Mouse (Mus musculus): ENCODE results near the gene Dusp1. TPM values are rescaled to one million over a fixed set of nuclear protein-coding genes. Genes with fewer than 3 reads are reported as not detected.

The Dusp1 gene
- total RNA-seq, 2 experiments from 2014 or later, result 20.0 to 175 TPM

DNA sequence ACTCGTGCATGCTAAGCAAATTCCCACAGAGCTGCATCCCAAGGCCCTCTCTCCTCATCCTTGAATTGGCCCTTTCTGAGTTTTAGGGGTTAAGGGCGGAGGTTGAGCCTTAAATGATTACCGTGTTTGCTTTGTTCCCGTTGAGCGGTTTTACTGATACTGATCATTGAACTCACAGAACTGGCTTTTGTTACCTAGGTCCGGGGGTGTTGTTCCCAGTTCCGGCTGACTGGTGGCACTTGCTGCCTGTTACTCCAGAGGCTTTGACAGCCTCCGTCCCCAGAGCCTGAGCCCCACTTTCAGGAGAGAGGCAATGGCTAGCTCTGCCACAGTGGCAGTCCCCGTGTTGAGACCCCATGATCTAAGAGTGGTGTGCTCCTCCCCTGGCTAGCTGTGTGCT lies 2.5 kb upstream of the Dusp1 start:
- no peak for ATAC-seq (replicated peaks; ENCODE audit: low FRiP score, poor library complexity, severe bottlenecking)

DNA sequence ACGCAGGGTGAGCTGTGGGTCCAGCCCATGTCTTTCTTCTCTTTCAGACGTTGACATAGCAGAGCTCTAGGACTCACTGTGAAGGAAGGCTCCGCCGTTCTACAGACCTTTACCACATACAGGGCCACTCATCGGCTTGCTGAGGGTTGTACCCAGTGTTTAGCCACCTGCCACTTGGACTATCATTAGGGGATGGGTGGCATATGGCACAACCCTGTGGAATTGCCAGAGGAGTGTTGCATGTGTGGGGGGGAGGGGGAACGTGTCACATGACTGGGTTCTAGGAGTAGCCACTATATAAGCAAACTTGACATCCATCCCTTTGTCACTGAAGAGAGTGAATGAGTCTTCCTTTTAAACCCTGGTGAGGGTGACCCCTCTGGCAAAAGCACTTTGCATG lies 1.5 kb upstream of the Dusp1 start:
- no peak for ATAC-seq (replicated peaks; ENCODE audit: low FRiP score, poor library complexity, severe bottlenecking)

DNA sequence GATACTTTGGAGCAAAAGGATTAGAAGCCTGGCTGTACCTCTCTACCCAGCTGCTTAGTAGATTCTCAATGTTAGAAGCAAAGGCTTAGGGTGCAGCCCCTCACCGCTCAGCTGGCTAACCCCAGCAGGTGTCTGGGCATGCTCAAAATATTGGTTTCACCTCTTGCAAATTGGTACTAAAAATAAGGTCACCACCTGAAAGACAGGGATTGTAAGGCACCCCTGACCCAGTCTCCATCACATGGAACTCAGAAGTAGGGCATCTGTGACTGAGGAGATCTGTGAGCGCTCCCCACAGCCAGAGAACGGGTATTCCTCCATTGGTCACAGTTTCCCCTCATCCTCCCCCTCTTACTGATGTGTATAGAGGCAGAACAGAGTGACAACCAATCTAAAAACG lies 364 bp upstream of the Dusp1 start:
- no peak for ATAC-seq (replicated peaks; ENCODE audit: low FRiP score, poor library complexity, severe bottlenecking)

DNA sequence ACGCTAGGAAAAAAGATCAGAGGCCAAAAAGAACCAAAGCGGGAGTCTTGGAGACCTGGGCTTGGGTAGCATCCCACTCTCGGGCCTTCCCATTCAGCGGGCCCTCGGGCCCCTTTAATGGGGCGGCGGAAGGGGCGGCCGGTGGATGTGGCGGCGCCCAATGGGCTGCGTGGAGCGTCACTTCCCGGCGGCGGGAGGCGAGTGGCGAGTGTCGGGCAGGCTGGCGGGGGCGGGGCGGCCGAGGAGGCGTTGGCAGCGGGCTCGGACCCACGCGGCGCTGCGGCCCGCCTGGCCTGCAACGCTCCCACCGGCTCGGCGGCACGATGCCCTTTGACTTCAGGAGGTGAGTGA lies 663 bp downstream of the Dusp1 start, which contains the start of gene Ergic1:
Gene Ergic1 (plus strand): TSS at position 200 of the 351 bp plus-strand sequence.
- ATAC-seq (replicated peaks; ENCODE audit: low FRiP score, poor library complexity, severe bottlenecking), result peak; percentile 92

DNA sequence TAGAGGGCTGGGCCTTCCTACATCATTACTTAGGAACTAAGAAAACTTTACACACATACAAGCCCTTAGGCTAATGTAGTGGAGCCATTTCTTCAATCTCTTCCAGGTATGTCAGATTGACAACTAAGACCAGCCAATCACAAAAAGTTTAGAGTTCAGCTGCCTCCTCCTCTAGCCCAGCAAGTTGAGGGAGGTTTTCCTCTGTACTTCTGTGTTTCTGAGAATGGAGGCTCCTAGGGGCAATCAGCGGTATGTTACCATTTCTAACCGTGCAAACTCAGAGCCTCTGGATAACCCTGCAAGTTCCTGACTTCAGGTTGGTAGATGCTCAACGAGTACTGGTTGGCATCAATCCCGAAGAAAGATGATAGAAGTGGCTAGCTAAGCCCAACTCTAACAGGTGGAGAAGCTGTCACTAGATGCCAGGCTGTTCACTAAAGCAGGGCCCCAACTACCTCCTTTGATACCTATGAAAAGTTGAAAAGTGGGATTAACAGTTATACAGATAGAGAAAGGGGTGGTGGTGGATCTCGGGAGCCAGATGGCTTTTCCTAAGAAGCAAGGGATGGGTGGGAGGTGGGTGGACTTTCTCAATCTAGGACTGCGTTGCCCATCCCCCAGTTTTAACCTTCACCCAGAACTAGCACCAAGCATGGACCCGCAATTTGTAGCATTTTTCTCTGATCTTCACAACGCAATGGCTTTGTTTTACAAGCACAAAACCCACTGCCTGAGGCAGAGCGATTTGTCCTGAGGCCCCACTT lies 1.2 kb downstream of the Dusp1 start:
- no peak for ATAC-seq (replicated peaks; ENCODE audit: low FRiP score, poor library complexity, severe bottlenecking)

DNA sequence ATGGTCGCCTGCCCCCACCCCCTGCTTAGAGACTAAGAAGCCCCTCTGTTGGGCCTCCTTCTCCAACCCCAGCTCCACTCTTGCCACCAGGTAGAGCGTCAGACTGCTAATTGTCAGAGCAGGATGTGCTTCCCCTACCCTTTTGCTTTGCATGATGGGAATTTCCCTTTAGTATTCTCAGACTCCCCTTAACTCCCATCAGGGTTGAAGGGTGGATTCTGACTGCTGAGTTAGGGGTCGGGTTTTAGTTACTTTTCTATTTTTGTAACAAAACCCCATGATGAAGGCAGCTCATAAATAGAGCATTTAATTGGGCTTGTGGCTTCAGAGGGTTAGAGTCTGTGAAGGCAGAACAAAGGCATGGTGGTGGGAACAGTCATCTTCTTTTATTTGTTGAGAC lies 8.9 kb downstream of the Dusp1 start:
- no peak for ATAC-seq (replicated peaks; ENCODE audit: low FRiP score, poor library complexity, severe bottlenecking)

DNA sequence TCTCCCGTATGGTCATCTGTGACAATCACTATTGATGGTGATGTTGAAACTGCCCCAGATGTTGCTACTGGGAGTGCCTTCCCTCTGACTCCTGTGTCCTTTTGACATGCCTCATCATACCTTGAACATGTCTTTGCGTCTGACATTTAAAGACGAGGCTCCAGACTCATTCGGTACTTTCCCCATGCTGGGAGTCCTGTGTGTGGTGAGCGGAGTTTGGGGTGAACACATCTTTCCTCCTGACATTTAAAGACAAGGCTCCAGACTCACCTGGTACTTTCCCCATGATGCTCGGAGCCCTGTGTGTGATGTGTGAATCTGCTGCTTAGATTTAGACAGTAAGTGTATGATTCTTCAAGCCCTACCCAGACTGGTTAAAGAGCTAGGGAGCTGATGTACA lies 10.8 kb downstream of the Dusp1 start:
- ATAC-seq (replicated peaks; ENCODE audit: low FRiP score, poor library complexity, severe bottlenecking), result no peak

DNA sequence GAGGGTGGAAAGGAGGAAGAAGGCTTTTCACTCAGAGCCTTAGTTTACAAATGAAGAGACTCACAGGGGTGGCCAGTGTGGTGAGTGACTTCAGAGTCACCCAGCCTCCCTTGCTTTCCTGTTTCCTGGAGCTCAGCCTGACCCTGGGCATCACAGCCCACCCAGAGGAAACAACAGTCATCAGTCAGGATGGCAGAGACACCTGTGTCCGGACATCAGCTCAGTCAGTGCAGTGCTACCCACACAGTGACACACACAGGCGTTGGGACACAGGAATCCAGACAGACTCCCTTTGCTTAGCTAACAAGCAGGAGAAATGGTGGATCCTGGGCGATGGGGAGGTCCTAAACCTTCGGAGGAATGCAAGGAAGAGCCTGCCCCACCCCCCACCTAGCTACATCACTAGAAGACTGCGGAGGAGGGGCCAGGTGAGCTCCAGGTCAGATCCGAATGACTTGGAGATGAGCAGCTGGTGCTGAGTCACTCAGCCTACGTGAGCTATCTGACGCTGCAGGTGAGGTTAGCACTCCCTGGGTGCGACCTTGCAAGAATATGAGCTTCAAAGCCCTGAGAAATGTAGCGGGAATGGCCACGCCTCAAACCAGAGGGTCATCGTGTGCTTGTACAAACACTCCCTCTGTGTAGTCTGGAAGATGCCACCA lies 12.6 kb downstream of the Dusp1 start:
- ATAC-seq (replicated peaks; ENCODE audit: low FRiP score, poor library complexity, severe bottlenecking), result peak; percentile 51; the same call in 1 of the 2 replicates

DNA sequence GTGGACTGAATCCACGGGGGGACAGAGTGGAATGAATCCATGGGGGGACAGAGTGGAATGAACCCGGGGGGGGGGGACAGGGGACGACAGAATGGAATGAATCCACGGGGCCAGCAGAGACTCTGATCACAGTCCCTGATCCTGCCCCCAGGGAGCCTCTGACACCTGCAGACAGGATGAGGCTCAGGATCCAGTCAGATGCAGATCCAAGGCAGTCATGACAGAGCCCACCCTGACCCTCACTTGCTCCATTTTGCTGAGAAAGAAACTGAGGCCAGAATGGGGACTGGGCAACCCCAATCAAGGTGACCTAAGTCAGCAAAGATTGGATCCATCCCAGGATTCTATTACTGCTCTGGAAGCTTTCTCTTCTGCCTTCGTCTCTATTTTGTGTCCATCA lies 13.4 kb downstream of the Dusp1 start:
- ATAC-seq (replicated peaks; ENCODE audit: low FRiP score, poor library complexity, severe bottlenecking), result no peak

DNA sequence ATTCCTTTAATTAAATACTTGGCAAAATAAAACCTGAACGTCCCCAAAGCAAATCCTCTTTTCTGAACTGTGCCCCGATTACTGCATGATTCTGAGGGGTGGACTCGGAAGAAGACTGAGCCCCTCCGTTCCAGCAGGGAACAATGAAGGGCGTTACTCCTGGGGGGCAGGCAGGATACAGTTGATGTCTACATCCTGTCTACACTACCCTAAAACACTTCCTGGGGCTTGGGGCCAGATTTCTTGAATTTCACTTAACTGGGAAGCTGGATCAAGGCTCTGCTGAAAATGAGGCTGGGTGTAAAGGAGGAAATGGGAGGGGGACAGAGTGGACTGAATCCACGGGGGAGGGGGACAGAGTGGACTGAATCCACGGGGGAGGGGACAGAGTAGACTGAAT lies 14.2 kb downstream of the Dusp1 start:
- ATAC-seq (replicated peaks; ENCODE audit: low FRiP score, poor library complexity, severe bottlenecking), result no peak

DNA sequence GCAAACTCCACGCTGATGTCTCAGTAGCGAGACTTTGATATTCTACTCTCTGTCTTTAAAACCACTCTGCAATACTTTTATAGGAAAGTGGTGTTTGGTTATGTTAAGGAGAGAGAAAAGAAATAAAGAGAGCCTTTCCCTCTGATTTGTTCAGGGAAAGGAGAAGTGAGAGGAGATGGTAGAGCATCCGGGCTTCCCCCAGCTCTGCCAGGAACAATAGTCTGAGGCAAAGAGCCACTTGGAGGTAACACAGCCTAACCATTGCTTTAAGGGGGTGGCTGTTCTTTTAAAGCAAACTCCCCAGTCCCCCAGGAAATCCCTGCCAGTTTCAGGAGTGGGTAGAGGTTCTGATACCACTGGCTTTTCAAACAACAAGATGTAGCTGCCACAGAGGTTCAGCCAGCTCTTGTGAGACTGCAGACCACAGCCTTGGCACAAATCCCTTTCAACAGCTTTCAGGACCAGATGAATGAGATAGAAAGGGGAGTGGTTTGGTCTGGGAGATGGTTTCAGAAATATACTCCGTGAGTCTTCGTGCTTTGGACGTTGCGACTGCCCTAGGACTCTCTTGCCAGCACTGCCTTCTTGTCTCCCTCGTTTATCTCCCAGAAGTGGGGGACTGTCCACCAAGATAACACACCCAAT lies 17.5 kb downstream of the Dusp1 start:
- ATAC-seq (replicated peaks; ENCODE audit: low FRiP score, poor library complexity, severe bottlenecking), result no peak

DNA sequence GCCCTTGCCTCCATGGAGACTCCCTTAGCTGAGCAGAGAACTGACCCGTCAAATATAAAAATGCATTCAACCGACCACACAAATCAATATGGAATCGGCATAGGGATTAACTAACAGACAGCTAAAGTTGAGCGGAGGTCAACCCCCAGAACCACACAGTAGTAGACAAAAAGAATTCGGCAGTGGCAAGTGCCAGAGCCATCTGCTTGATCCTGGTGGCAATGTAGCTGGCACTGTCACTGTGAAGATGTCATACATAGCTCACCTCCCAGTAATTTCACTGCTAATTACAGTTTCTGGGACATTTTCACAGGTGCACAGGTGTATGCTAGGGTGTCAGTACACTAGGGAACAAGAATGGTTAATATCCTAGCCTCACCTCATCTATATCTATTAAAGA lies 21.8 kb downstream of the Dusp1 start:
- no peak for ATAC-seq (replicated peaks; ENCODE audit: low FRiP score, poor library complexity, severe bottlenecking)

DNA sequence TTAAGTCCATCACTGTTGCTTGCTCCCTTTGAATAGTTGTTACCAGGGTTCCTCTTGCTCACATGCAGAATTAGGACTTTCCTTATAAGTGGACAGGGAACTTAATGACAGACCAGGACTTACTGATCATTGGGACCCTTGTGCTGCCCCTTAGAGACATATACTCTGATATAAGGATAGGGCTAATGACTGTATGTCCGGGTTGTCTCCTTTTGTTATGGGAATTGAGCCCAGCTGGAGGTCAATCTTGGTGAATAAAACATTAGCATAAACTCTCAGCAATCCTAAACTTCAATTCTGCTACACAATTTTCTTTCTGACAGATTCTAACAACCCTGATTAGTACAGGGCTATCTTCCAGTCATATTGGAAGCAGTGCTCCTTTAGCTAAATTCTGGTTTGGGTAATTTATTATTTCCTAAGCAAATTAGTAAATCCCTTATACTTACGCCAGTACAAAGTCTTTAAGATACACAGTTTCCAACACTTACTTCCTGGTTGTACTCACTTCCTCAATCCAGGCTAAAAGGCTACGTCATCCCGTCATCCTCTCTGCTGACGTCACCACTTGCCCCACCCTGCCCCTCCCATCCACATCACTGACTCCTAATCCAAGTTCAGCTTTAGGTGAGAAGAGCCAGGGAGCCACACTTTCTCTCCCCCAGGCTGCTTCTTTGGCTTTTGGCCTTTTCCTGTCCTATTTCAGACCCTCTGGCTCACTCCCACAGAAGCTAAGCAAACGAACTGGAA lies 24.0 kb downstream of the Dusp1 start:
- ATAC-seq (replicated peaks; ENCODE audit: low FRiP score, poor library complexity, severe bottlenecking), result peak; percentile 78

DNA sequence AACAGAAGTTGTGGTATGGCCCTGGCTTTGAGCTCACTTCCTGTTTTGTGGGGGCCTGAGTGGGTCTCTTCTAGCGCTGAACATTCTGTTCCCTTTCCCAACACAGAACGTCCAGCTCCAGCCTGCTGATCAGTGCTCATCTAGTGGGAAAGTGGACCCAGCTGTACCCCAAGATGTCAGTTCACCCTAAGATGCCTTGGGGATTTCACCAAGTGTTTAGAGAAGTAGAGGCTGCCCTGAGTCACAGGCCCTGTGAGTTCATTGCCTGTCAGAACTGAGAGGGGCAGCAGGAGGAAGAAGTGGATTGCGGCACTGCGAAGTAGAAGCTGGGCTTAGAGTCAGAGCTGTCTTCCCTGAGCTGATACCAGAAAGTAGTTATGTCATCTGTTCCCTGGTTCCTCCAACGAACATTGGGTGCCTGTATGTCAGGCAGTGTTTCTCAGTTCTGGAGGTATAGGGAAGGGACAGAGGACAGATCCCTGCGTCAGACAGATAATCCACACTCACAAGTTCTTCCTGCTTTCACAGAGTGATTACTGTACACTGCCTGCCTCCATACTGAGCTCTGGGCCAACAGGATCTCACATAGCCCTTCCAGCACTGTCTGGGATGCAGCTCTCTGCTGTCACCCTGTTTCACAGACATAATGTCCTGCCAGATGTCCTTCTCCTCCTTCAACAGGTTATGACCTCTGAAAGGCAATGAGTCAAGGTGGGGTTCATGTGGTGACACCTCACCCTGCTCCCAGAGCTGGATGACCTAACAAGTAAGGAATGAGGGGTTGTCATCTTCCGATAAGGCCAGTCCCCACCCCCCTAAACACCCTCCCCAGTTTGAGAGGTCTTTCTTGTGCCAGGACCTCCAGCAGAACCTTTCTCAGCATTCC lies 26.4 kb downstream of the Dusp1 start:
- ATAC-seq (replicated peaks; ENCODE audit: low FRiP score, poor library complexity, severe bottlenecking), result no peak

DNA sequence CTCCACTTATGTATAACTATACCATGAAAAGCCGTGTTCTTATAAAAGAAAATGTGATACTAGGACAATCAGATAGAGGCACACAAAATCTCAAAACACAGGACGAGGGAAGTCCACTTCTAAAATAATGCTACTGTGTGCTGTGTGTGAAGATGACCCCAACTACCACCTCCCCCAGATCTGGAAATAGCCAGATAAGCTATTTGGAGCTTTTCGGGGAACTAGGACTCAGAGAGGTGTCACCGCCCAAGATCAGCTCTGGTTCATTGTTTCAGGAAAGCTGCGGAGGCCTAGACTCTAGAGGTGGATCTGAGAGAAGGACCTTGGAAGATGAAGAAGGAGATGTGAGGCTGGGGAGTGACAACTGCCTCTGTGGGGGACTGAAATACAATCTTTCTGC lies 27.2 kb downstream of the Dusp1 start:
- no peak for ATAC-seq (replicated peaks; ENCODE audit: low FRiP score, poor library complexity, severe bottlenecking)

DNA sequence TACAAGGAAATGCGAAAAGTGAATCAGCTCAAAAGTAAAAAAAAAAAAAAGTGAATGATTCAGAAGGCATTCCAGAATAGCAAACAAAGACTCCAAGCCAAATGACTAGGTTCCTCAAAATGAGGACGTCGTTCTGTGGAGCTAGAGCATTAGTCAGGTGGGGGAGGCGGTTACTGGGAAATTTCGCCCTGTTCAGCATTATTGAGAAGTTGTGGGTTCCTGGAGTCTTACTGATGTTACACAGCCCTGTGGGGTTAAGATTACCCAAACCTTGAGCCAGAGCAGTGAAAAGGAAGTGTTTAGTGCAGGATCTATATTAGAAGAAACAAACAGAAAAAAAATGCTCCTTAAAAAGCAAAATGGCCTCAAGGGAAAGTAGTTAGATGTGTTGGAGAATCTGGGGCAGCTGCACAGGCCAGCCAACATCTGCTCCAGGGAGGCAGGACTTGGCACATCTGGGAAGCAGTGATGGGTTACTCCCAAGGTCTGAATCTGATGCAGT lies 28.0 kb downstream of the Dusp1 start:
- no peak for ATAC-seq (replicated peaks; ENCODE audit: low FRiP score, poor library complexity, severe bottlenecking)

DNA sequence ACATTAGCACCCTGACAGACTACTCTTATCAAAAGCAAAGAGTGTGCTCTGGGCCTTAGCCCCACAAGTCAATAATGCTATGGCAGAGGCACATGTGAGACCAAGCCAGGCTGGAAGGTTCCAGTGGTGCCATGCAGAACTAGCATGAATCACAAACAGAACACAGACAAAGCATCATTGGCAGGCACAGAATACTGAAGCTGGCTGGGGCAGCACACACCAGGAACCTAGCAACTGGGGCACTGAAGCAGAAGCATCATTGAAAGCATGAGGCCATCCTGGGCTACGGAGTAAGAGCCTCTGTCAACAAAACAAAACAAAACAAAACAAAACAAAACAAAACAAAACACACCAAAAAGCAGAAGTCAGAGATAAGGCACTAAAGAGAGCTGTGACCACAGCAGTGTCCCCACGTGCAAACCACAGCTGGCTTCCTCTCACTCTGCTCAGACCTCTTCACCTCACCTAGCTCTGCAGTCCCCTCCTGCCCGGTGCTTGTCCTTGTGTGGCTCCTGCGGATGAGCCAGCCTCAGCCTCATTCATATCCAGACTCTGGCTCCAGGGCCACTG lies 29.4 kb downstream of the Dusp1 start:
- ATAC-seq (replicated peaks; ENCODE audit: low FRiP score, poor library complexity, severe bottlenecking), result no peak

DNA sequence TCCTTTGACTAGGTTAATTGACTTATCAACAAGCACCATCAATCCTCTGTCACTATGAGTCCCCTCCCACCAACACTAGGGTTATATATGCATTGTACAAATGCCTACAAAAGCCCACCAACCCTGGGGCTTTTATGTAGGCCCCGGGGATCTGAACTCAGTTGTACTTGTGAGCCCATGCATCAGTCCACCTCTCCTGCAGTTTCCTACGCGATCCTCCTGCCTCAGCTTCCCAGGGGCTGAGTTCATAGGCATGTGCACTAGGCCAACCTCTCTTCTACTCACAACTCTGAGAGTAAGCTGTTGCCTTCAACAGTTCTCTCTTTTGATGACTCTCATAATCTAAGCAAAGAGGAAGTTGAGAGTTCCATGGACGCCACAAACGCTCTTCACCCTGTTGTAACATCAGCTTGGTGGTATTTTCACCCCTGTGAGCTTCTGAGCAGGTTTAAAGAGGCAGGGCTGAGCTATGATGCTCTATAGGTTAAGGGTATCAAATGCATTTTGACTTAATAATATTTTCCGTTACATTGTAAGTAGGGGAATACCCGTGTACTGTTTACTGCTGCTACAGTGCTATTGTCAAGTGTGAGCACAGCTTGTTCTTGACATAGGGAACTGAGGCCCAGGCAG lies 30.4 kb downstream of the Dusp1 start:
- no peak for ATAC-seq (replicated peaks; ENCODE audit: low FRiP score, poor library complexity, severe bottlenecking)

Measured in erythroid progenitor cell, adult 5-6 weeks (primary cell).